Mouse (Mus musculus): Measurements from ENCODE around the gene Gpatch4. TPM values are rescaled to one million over a fixed set of nuclear protein-coding genes. Genes with fewer than 3 reads are reported as not detected.

Gpatch4 gene
- total RNA-seq, 4 experiments from 2014 or later, result 9.8 to 11.7 (median 10.8) TPM

DNA sequence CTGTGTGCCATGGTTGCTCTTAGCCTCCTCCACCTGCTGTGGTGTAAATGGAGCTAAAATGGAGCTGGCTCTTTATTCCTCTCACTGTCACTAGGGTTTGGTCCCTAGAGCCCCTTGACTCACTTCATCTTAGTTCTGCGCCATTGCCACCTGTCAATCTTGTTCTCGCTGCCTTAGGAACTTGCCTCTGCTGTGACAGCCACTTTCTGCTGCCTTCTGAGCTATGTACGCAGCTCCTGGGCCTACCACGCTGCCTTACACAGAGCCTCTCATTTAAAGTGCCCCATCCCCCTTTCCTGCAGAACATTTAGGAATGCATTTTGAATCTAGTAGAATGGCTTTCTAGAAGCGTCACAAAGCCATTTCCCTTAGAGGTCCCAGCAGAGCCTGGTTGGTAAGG lies 51.2 kb downstream of the Gpatch4 start:
- DNase-seq (ENCODE audit: low spot score), result no peak

DNA sequence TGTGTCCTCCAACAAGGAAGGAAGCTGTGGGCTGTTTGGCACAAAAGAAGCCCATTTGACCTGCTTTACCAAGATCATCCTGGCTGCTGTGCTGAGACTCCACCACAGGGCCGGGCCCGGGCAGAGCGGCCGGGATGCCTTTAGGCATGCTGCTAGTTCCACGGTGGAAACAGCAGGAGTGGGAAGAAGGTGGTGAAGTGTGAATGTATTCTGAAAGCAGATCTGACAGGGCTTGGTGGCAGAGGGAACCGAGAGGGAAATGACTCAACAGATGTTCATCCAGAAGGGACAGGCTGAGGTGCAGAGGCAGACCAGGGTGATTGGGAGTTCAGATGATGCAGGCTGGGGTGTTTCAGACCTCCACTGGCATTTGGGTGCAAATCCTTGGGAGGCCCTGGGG lies 54.8 kb downstream of the Gpatch4 start:
- no peak for DNase-seq (ENCODE audit: low spot score)

DNA sequence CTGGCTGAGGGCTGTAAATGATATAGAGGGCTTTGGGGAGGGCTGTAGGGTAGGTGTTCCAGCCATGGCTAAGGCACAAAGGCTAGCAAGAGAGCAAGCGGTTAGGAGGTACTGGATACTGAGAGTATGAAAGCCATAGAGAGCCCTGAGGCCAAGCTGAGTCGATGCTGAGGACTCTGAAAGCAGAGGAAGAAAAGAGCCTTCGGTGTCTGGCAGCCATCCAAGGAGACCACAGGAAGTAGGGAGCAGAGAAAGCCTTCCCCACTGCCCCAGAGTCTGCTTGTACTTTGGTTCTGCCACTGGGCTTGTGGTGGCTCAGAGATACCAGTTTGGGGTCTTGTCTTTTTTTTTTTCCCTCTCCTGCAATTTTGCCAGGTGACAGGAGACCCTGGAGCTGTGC lies 57.3 kb downstream of the Gpatch4 start:
- no peak for DNase-seq (ENCODE audit: low spot score)

- DNase-seq (ENCODE audit: low spot score), result no peak
These were observed 58.8 kb downstream of the Gpatch4 start for GRCm38 (mm10) chr3:88101736-88102135.

DNA sequence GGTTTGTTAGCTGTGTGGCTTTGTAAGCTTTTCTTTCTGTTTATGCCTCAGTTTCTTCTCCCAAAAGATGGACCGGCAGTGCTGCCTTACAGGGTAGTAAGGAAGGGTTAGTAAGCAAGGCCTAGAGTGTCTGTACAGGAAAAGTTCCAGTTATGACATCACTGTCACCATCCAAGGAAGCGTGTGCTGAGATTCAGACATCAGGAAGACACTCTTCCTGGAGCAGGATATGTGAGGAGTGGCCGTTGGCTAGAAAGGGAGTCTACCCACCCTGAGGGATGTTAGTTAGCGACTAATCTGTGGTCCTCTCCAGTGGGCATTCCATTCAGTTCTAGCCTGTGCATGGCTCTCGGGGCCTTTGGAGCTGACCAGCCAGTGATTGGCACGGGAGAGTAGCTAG lies 59.3 kb downstream of the Gpatch4 start:
- DNase-seq (ENCODE audit: low spot score), result no peak

- peak; percentile 16 for DNase-seq (ENCODE audit: low spot score)
These were observed 59.7 kb downstream of the Gpatch4 start for GRCm38 (mm10) chr3:88102611-88103010.

Other genes starting within 250 kb of the Gpatch4 start
- under 1 TPM in 3 of 4 experiments, not detected in 1; 0.16 to 0.30 (median 0.19) TPM for gene Ntrk1, start 247.9 kb upstream of the Gpatch4 start, total RNA-seq (2022)
- gene Insrr, start 246.2 kb upstream of the Gpatch4 start, total RNA-seq (2022), result not detected
- 10 to 100 TPM; 14.0 to 19.9 (median 15.4) TPM for gene Pear1, start 218.8 kb upstream of the Gpatch4 start, total RNA-seq (2022)
- under 1 TPM in 2 of 4 experiments, not detected in 2; 0.06 to 0.16 TPM for gene Sh2d2a, start 196.4 kb upstream of the Gpatch4 start, total RNA-seq (2022)
- 10 to 100 TPM; 40.7 to 49.8 (median 45.6) TPM for gene Prcc, start 157.5 kb upstream of the Gpatch4 start, total RNA-seq (2022)
- gene Hdgf, start 136.8 kb upstream of the Gpatch4 start, total RNA-seq (2022), result 100 to 1,000 TPM; 109 to 118 (median 117) TPM
- 10 to 100 TPM; 73.5 to 80.6 (median 77.1) TPM for gene Mrpl24, start 123.6 kb upstream of the Gpatch4 start, total RNA-seq (2022)
- gene Isg20l2, start 112.8 kb upstream of the Gpatch4 start, total RNA-seq (2022), result 1 to 10 TPM; 9.0 to 9.8 (median 9.7) TPM
- gene Rrnad1, start 112.4 kb upstream of the Gpatch4 start, total RNA-seq (2022), result 1 to 10 TPM; 4.6 to 6.7 (median 5.3) TPM
- gene Crabp2, start 94.4 kb upstream of the Gpatch4 start, total RNA-seq (2022), result not detected
- 10 to 100 TPM; 10.1 to 25.1 (median 18.9) TPM for gene Nes, start 72.0 kb upstream of the Gpatch4 start, total RNA-seq (2022)
- under 1 TPM in 3 of 4 experiments, not detected in 1; 0.09 to 0.69 (median 0.27) TPM for gene Bcan, start 42.9 kb upstream of the Gpatch4 start, total RNA-seq (2022)
- gene Hapln2, start 15.5 kb upstream of the Gpatch4 start, total RNA-seq (2022), result not detected
- gene Naxe, start 15.4 kb downstream of the Gpatch4 start, total RNA-seq (2022), result 100 to 1,000 TPM in 1 of 4 experiments, 10 to 100 TPM in 3; 94.4 to 103 (median 96.3) TPM
- not detected for gene Ttc24, start 35.2 kb downstream of the Gpatch4 start, total RNA-seq (2022)
- gene Iqgap3, start 38.9 kb downstream of the Gpatch4 start, total RNA-seq (2022), result under 1 TPM; 0.22 to 0.80 (median 0.45) TPM
- gene Mef2d, start 99.3 kb downstream of the Gpatch4 start, total RNA-seq (2022), result 100 to 1,000 TPM; 125 to 139 (median 131) TPM
- gene Rhbg, start 211.6 kb downstream of the Gpatch4 start, total RNA-seq (2022), result not detected
- gene Gm38392, start 244.1 kb downstream of the Gpatch4 start, total RNA-seq (2022), result under 1 TPM in 3 of 4 experiments, not detected in 1; 0.25 to 0.44 (median 0.29) TPM